Mouse (Mus musculus): ENCODE data around the gene Lpcat2.

- no peak for TF ChIP-seq CTCF (IDR thresholded peaks at IDR 0.05; ENCODE audit: extremely low read depth, insufficient read length, insufficient replicate concordance, low read depth, low read length)
- no peak for TF ChIP-seq POLR2A (IDR thresholded peaks at IDR 0.05; ENCODE audit: low read depth, low read length)
Measured at GRCm38 (mm10) chr8:92834065-92834731, 20.9 kb upstream of the Lpcat2 start.

Measured in small intestine, adult 2 months (tissue).